Comparison of ENCODE assay signal across 21 mouse cellular contexts in genomic region chr8:100101957-100102356, GRCm38 (mm10).
DNase-seq lines count a peak whose midpoint lies in the region; ATAC-seq and TF ChIP-seq lines count a peak whose summit lies in the region.
"Had no signal": no experiment of that assay in that cellular context is flagged by ENCODE, and none has a peak within 500 bp of the region (broad histone marks: within the 10 kb centered on the region; RNA-seq: fewer than 3 reads in every experiment).

No protein-coding gene starts in this region.

- no peak overlapping the region for H3K4me2 ChIP-seq in forebrain, embryonic 12.5 days
- H3K4me2 ChIP-seq in forebrain, embryonic 16.5 days (ENCODE audit: low read length), result no peak overlapping the region
- H3K4me2 ChIP-seq: embryonic facial prominence, embryonic 13.5 days; heart, embryonic 13.5 days; hindbrain, embryonic 12.5 days had no signal

- H3K9ac ChIP-seq in forebrain, embryonic 12.5 days, result no peak overlapping the region
- H3K9ac ChIP-seq in forebrain, embryonic 16.5 days (replicated peaks; ENCODE audit: low read depth, low read length), result no peak overlapping the region
- H3K9ac ChIP-seq: embryonic facial prominence, embryonic 13.5 days; heart, embryonic 13.5 days; hindbrain, embryonic 12.5 days had no signal

- no peaks in the 10 kb centered on the region for H3K9me3 ChIP-seq in forebrain, embryonic 12.5 days
- no peaks in the 10 kb centered on the region for H3K9me3 ChIP-seq in forebrain, embryonic 10.5 days
- H3K9me3 ChIP-seq in forebrain, embryonic 16.5 days (ENCODE audit: control insufficient read depth, low read length), result no peaks in the 10 kb centered on the region
- H3K9me3 ChIP-seq: embryonic facial prominence, embryonic 13.5 days; heart, embryonic 13.5 days; hindbrain, embryonic 12.5 days had no signal

- H3K4me1 ChIP-seq in forebrain, embryonic 12.5 days, result peaks cover 7% of the 10 kb centered on the region; the same call in 1 of the 2 replicates
- peaks cover 8% of the 10 kb centered on the region for H3K4me1 ChIP-seq in forebrain, embryonic 10.5 days
- H3K4me1 ChIP-seq in forebrain, embryonic 16.5 days (replicated peaks; ENCODE audit: control insufficient read depth, insufficient read depth, low read length), result no peaks in the 10 kb centered on the region
- H3K4me1 ChIP-seq: embryonic facial prominence, embryonic 13.5 days; heart, embryonic 13.5 days had no signal

- no peak overlapping the region for H3K4me3 ChIP-seq in forebrain, embryonic 12.5 days (replicated peaks)
- no peak overlapping the region for H3K4me3 ChIP-seq in forebrain, embryonic 10.5 days
- H3K4me3 ChIP-seq in forebrain, embryonic 16.5 days (replicated peaks; ENCODE audit: low read length), result no peak overlapping the region
- H3K4me3 ChIP-seq: embryonic facial prominence, embryonic 13.5 days; heart, embryonic 13.5 days; hindbrain, embryonic 12.5 days had no signal

- no peak overlapping the region for H3K27ac ChIP-seq in forebrain, embryonic 12.5 days
- no peak overlapping the region for H3K27ac ChIP-seq in forebrain, embryonic 10.5 days
- H3K27ac ChIP-seq in forebrain, embryonic 16.5 days (ENCODE audit: low read length), result no peak overlapping the region
- H3K27ac ChIP-seq: embryonic facial prominence, embryonic 13.5 days; heart, embryonic 13.5 days; hindbrain, embryonic 12.5 days had no signal

- no peaks in the 10 kb centered on the region for H3K36me3 ChIP-seq in forebrain, embryonic 12.5 days (replicated peaks)
- no peaks in the 10 kb centered on the region for H3K36me3 ChIP-seq in forebrain, embryonic 10.5 days (replicated peaks)
- H3K36me3 ChIP-seq in forebrain, embryonic 16.5 days (ENCODE audit: control insufficient read depth, insufficient read depth), result no peaks in the 10 kb centered on the region
- H3K36me3 ChIP-seq: embryonic facial prominence, embryonic 13.5 days; heart, embryonic 13.5 days; hindbrain, embryonic 12.5 days had no signal

- TF ChIP-seq CTCF in brain, embryonic 14.5 days (IDR thresholded peaks at IDR 0.05; ENCODE audit: borderline replicate concordance, extremely low read depth, insufficient read depth, insufficient read length), result no peak

- no peak for DNase-seq in forebrain, embryonic 10.5 days (ENCODE audit: extremely low spot score, low spot score)
- peak; percentile 4 to 42 for DNase-seq in layer of hippocampus, adult 18-20 months (ENCODE audit: low spot score in 2 of 2)
- DNase-seq in layer of hippocampus, postnatal 25 days (ENCODE audit: extremely low spot score in 1 of 2, low spot score in 1 of 2), result no peak
- DNase-seq in brain, embryonic 14.5 days (ENCODE audit: low read depth), result peak; percentile 66
- no peak for DNase-seq in kidney, postnatal 25 days
- no peak for DNase-seq in cerebellum, postnatal 10 days
- DNase-seq: adrenal gland, postnatal 10 days; cerebellum, adult 18-20 months; cerebellum, adult 9-11 months; embryo, embryonic 11 days; gastrocnemius, postnatal 36 days; heart, adult 11 months; heart, postnatal 36 days had no signal

- ATAC-seq in forebrain, embryonic 12.5 days (ENCODE audit: low FRiP score), result 0 out of 2 replicates have a peak, but pooled peaks have one; percentile 36
- peak; percentile 93 for ATAC-seq in forebrain, embryonic 16.5 days
- ATAC-seq: hindbrain, embryonic 16.5 days; inflammation-experienced regulatory T-cells, adult 6 months; intestine, postnatal 0 days had no signal

- 57% methylated on average over 2 of the region's 2 CpGs for WGBS in forebrain, embryonic 12.5 days
- 81% methylated on average over 2 of the region's 2 CpGs for WGBS in forebrain, embryonic 10.5 days
- WGBS in forebrain, embryonic 16.5 days, result 35% methylated on average over 2 of the region's 2 CpGs

- TF ChIP-seq POLR2A in brain, embryonic 14.5 days (IDR thresholded peaks at IDR 0.05; ENCODE audit: borderline replicate concordance, extremely low read depth, insufficient read depth, insufficient read length, poor library complexity, severe bottlenecking), result no peak

- no peaks in the 10 kb centered on the region for H3K27me3 ChIP-seq in forebrain, embryonic 12.5 days
- H3K27me3 ChIP-seq in forebrain, embryonic 10.5 days (ENCODE audit: poor library complexity, severe bottlenecking), result no peaks in the 10 kb centered on the region
- no peaks in the 10 kb centered on the region for H3K27me3 ChIP-seq in forebrain, embryonic 16.5 days (replicated peaks; ENCODE audit: control insufficient read depth, insufficient read depth, low read length)
- H3K27me3 ChIP-seq: embryonic facial prominence, embryonic 13.5 days; heart, embryonic 13.5 days; hindbrain, embryonic 12.5 days had no signal

Comparison
In these comparisons a context has a peak if more than half of its experiments do, and no peak if none do; other contexts are left out.
1. DNase-seq: peak in layer of hippocampus, adult 18-20 months (2 of 2) and brain, embryonic 14.5 days (single experiment); none in forebrain, embryonic 10.5 days (single experiment), layer of hippocampus, postnatal 25 days (0 of 2), kidney, postnatal 25 days (0 of 2) and cerebellum, postnatal 10 days (0 of 2).